Mouse (Mus musculus): ENCODE results near the gene Lingo3.

DNA sequence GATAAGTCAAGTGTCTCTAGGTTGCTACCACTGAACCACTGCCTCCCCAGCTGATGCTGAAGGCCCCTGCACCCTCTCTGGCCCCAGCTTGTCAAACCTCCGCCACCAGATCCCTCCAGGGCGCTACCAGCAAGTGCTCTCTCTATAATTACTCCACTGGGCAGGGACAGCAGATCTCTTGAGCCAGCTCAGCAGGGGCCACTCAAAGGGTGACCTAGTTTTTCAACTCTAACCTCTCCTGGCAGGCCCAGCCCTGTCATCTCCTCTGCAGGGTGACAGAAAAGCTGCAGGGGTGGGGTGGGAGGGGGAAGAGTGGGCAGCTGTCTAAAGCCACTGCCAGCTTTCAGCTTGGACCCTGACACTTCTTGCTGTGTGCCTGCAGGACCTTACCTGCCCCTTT is 6.0 kb downstream of the Lingo3 start:
- TF ChIP-seq GATA1 (IDR thresholded peaks at IDR 0.05; ENCODE audit: borderline replicate concordance, low read length) (no peak), FLI1 (IDR thresholded peaks at IDR 0.05; ENCODE audit: low read length) (no peak)

All from megakaryocyte, embryonic 14.5 days (primary cell).